Mouse (Mus musculus): Measurements from ENCODE around the gene Tgfbrap1.
"Not testable (repeated sequence)": the region's sequence is repeated elsewhere in the genome, so short reads cannot be mapped to it uniquely, and the experiment has no call there.

Tgfbrap1 gene

DNA sequence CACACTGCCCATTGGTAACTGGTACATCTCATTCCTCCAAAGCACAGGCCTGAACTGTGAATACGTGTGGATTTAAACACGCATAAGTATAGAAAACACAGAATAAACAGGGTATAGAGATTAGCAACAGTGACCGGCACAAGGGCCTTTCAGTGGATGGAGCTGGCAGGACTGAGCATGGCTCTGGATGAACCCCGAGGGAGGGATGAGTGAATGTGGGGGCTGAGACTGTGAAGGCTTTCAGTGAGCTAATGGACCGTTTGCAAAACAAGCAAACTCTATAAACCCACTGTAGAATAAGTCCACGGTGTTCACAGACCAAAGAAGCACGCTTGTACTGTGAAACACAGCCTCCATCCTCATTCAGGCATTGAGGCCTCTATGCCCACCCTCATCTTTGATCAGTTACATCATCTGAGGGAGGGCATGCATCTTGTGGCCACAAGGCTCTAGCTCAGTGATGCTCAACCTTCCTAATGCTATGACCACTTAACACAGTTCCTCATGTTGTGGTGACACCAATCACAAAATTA, 83.2 kb downstream of the Tgfbrap1 start:
- not testable (repeated sequence) for DNase-seq (ENCODE audit: low spot score)

DNA sequence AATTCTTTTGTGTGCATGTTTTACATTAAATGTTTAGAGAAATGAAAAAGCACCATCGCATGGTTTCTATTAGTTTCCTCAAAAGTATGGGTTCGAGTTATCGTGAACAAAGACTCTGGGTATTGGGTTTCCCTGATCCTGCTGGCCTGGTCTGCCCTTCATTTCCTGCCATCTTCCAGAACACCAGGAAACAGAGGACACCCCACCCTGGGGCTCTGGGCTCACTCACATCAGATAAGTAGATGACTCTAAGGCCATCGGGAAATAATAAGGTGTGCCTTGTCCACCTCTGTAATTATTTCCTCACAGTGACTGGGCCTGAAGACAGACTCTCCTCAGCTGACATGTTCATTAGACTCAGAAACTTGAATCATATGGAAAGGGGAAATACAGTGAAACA, 88.0 kb downstream of the Tgfbrap1 start:
- no peak for DNase-seq (ENCODE audit: low spot score)

DNA sequence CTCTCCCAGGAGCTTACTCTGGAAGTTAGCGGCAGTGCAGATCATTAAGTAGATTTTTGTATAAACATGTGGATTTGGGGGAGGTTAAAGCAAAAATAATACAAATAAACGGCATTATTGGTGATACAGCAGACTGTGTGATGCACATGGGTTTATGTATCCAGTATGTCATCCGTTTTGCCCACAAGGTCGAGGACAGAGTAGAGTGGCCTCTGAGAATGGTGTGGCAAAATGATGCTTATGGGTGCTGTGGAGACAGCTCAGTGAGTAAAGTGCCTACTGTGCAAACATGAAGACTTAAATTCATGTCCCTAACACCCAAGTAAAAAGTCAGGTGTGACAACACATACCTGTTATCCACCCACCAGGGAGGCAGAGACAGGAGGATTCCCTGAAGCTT, 91.9 kb downstream of the Tgfbrap1 start:
- no peak for DNase-seq (ENCODE audit: low spot score)

DNA sequence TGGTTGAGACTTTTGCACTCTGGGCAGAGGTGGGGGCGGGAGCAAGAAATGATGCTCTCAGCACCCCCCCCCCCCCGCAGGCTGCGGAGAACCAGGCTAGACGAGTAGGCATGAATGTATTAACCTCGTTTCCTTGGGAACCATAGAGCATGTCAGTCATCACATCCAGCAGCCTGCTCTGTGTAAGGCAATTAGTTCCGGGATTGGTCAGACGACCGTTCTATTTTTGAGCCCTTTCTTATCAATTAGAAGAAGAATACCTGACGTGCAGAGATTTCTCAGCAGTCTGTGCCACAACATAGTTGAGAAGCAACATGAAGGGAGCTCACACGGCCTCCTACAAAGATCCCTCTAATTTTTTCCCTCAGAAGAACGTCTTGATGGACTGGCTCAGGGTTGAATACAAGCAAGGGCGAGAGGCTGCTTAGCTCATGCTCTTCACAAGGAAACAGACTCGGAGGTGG, 92.4 kb downstream of the Tgfbrap1 start:
- no peak for DNase-seq (ENCODE audit: low spot score)

Data from ovary, adult 18-20 months (tissue).